Mouse (Mus musculus): ENCODE data around the gene Gadd45g. TPM values are rescaled to one million over a fixed set of nuclear protein-coding genes. Genes with fewer than 3 reads are reported as not detected.

Gene Gadd45g
- total RNA-seq, 2 experiments from 2014 or later = 19.9 to 22.3 TPM

DNA sequence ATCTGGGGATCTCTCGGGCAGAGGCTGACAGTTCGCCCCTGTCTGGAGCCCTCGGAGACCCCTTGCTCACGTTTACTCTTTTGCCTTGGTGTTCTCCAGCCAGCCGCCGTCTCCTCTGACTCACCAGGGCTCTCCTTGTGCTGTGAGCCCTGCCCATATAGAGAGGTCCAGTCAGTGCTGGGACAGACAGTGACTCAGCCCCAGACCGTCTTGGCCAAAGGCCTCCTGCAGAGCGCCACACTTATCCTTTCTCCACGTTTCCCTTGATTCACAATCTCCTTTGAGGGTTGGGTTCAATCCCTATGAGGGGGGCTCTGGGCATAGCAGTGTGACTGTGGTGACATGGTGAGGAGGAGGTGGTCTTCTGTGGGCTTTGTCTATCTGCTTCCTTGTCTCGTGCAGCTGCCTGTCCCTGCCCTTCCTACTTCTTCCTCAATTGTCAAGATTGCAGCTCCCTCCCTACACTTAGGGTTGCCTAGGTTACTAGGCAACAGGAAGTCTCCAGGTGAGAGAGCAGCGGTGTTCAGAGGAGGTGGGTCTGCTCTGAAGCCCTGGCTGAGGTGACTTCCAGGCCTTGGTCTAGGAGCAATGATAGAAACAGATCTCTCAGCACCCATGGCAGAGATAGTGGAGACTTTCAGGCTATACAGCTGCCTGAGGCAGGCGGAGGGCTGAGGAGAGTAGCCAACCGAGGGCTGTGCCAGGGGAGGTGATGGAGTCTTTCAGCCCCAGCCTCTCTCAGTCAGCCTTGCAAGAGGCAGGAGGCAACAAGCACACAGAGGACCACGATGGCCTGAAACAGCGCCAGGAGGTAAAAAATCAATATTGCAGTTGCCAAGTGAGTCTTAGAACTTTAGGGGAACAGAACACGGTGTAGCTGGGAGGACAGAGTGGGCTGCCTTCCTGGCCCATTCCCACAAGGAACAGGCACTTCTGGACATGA is 7.1 kb downstream of the Gadd45g start:
- DNase-seq = no peak

GRCm38 (mm10) chr13:51855584-51855983 is 9.1 kb downstream of the Gadd45g start:
- no peak for DNase-seq

DNA sequence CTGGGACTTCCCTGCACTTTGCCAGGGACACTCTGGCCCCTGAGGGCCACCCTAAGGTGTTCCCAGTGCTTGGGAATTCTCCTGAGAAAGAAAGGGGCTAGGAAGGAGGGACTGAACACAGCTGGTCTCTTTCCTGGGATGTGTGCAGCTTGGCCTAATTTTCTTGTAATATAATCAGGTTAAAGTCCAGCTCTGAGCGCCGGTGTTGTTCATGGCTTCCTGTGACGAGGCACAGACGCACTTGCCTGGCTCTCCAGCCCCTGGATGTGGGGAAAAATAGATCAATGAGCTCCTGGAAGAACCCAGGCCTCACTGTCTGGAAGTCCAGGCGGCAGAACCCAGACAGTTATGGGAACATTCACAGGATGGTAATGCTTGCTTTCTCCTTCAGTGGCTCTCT is 10.7 kb downstream of the Gadd45g start:
- no peak for DNase-seq

- DNase-seq = no peak
Measured at GRCm38 (mm10) chr13:51858475-51858874, 12.0 kb downstream of the Gadd45g start.

- no peak for DNase-seq
Measured at GRCm38 (mm10) chr13:51859174-51859573, 12.7 kb downstream of the Gadd45g start.

GRCm38 (mm10) chr13:51859798-51860197 is 13.3 kb downstream of the Gadd45g start:
- no peak for DNase-seq

GRCm38 (mm10) chr13:51862750-51863149 is 16.3 kb downstream of the Gadd45g start:
- DNase-seq = no peak

- no peak for DNase-seq
Measured at GRCm38 (mm10) chr13:51866151-51866659, 19.7 kb downstream of the Gadd45g start.

GRCm38 (mm10) chr13:51868491-51869128 is 22.1 kb downstream of the Gadd45g start:
- DNase-seq = peak; percentile 36 to 40

GRCm38 (mm10) chr13:51869129-51869491 is 22.6 kb downstream of the Gadd45g start:
- no peak for DNase-seq

- DNase-seq = no peak
Measured at GRCm38 (mm10) chr13:51871148-51871547, 24.7 kb downstream of the Gadd45g start.

DNA sequence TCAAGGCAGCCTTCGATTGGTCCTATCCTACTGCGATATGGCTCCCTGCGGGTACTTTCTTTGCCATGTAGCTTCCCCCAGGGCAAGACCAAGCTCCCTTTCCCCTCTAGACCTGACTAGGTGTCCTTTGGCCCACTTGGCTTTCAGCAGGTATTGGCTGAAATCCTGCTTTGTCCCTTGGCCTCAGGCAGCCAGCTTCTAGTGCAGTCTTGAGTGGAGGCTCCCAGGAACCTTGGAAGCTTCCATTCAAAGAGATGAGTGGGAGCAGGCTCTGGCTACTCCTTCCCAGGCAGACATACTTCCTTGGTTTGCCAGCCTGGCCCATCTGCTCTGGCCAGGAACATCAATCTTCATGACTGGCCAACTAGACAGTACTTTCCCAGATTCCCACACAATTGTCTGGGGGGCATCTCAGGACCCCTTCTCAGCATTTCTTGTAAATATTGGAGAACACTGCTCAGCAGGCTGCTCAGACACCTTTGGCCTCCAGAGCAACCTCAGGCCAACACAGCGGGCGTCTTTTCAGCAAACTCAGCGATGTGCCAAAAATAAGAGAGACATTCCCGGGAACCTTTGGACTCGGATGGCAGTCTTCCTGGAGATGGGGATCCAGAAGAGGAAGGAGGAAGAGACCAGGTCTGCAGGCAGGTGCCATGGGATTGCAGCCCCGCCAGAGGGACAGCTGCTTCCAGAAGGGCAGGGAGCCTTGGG is 25.9 kb downstream of the Gadd45g start:
- DNase-seq = no peak

- no peak for DNase-seq
Measured at GRCm38 (mm10) chr13:51872963-51873514, 26.6 kb downstream of the Gadd45g start.

- no peak for DNase-seq
Measured at GRCm38 (mm10) chr13:51873786-51874185, 27.3 kb downstream of the Gadd45g start.

- no peak for DNase-seq
Measured at GRCm38 (mm10) chr13:51876131-51876530, 29.7 kb downstream of the Gadd45g start.

- DNase-seq = no peak
Measured at GRCm38 (mm10) chr13:51878806-51879205, 32.3 kb downstream of the Gadd45g start.

GRCm38 (mm10) chr13:51879571-51879970 is 33.1 kb downstream of the Gadd45g start:
- no peak for DNase-seq

GRCm38 (mm10) chr13:51880019-51880418 is 33.5 kb downstream of the Gadd45g start:
- no peak for DNase-seq

DNA sequence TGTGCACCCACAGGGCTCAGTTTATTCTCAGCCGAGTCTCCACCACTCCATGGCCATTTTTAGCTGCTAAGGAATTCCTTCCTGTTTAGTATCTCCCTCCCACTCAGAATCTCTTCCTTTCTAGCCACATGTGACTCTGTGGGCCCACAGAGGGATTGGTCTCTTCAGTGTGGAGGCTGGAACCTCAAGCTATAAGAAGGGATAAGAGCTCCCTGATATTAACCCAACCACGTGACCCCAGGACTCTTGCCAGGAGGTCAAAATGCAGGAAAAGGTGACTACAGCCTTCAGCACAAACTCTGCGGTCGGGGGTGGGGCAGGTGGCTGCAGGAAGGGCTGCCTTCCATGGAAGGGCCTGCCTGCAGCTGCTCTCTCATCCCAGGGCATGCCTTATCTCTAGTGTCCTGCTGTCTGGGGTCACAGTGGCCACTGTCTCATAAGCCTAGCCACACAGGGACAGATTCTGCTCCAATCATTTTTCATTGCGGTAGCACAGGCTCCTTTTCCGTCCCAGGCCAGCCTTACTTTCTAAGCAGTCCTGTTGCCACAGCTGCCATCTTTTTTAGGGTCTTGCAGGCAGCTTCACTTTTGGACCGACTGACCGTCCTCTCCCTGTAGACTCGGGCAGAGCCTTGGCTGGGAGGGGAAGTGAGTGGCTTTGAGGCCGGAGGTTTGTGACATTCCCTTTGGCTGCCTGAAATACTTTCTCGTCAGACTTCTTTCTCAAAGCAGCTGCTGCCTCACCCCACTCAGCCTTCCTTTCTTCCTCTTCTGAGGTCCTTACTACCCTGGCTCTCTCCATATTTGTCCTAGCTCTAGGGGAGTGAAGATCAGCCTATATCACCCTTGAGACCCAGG is 35.0 kb downstream of the Gadd45g start:
- no peak for DNase-seq

DNA sequence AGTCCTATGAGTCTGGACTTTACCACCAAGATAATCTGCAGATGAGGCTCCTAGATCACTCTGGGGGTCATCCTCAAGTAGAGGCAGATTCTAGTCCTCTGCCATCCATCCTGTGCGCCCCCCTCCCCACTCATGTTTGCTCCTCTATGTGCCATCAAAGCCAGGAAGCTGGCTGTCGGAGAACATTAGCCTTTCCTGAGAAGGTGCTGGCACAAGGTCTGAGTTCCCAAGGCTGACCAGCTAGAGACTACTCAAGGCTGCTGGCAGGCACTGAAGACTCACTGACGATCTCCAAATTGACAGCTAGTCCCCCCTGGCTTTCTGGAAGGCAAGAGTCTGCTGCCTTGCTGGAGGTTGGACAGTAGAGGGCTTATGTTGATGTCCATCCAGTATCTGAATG is 35.7 kb downstream of the Gadd45g start:
- no peak for DNase-seq

DNA sequence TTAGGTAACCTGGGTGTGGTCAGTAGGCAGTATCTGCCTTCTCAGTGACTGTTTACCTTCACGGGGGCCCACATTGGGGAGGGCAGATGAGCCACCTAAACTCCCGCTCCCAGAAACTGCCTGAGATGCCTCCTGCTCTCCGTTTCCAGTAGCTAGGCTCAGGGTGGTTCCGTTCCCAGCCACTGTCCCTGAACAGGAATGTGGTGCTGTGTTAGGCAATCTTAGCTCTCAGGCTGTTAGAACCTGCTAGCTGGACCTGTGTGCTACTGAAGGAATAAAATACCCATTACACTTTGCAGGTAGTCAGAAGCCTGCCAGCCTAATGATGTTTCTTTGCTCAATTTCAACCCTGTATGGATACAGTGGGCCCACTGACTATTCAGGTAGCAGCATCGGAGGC is 37.8 kb downstream of the Gadd45g start:
- no peak for DNase-seq

DNA sequence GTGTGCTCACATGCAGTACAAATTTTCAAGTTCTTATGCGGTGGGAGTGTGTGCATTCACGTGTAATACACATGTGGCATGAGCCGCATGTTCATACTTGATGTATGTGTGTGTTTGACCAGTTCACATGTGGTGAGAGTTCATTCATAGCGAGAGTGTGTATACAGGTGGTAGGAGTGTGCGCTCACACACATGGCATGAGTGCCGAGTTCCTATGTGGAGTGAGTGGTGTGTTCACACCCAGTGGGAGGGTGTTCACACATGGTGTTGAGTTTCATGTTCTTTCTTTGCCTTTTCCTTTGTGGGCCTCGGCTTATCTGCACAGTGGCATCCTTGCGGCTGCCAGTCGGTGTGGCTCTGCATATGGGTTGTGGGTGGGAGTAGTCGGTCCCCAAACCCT is 39.1 kb downstream of the Gadd45g start:
- DNase-seq = no peak
